Mouse (Mus musculus) CH12.LX (cell line): ENCODE measurements around the gene Zdhhc19.

ENCODE experiments used
- CTCF ChIP-seq, 2 experiments: IDR thresholded peaks in 1 of 2; conservative IDR thresholded peaks in 1 of 2; 2 replicates each; pipeline ENCODE4 v1.5.1; 2011 to 2012; ENCODE audit warnings: low read depth in 2 of 2, low read length in 2 of 2, improper control_type of control experiment in 1 of 2, inconsistent platforms in 1 of 2, mild to moderate bottlenecking in 1 of 2, moderate library complexity in 1 of 2
- IRF4 ChIP-seq: IDR thresholded peaks from 2 replicates; pipeline ENCODE4 v1.6.1; 2014; ENCODE audit warnings: low read depth, mild to moderate bottlenecking, inconsistent platforms, low read length, improper control_type of control experiment
- KAT2A ChIP-seq: IDR thresholded peaks from 2 replicates; pipeline ENCODE4 v1.6.1; 2012; ENCODE audit warnings: low read length, improper control_type of control experiment, inconsistent platforms; ENCODE audit not compliant: insufficient replicate concordance
- MAX ChIP-seq: IDR thresholded peaks from 2 replicates; pipeline ENCODE4 v1.6.1; 2011; ENCODE audit warnings: low read length, improper control_type of control experiment
- MAZ ChIP-seq: IDR thresholded peaks from 2 replicates; pipeline ENCODE4 v1.6.1; 2012; ENCODE audit warnings: low read depth, mild to moderate bottlenecking, inconsistent platforms, low read length, improper control_type of control experiment, moderate library complexity
- MXI1 ChIP-seq: IDR thresholded peaks from 2 replicates; pipeline ENCODE4 v1.6.1; 2011; ENCODE audit warnings: mild to moderate bottlenecking, low read depth, low read length, improper control_type of control experiment
- POLR2A ChIP-seq: IDR thresholded peaks from 2 replicates; pipeline ENCODE4 v1.6.1; 2011; ENCODE audit warnings: low read depth, mild to moderate bottlenecking, improper control_type of control experiment, low read length
- POLR2AphosphoS2 ChIP-seq: IDR thresholded peaks from 2 replicates; pipeline ENCODE4 v1.6.1; 2011; ENCODE audit warnings: low read depth, low read length, improper control_type of control experiment
- RCOR1 ChIP-seq: conservative IDR thresholded peaks from 2 replicates; pipeline ENCODE4 v1.6.1; 2012; ENCODE audit warnings: low read depth, mild to moderate bottlenecking, inconsistent platforms, low read length, improper control_type of control experiment
- SIN3A ChIP-seq: IDR thresholded peaks from 2 replicates; pipeline ENCODE4 v1.6.1; 2012; ENCODE audit warnings: low read length, improper control_type of control experiment, inconsistent platforms
- TCF12 ChIP-seq: IDR thresholded peaks from 2 replicates; pipeline ENCODE4 v1.6.1; 2014; ENCODE audit warnings: low read depth, mild to moderate bottlenecking, inconsistent platforms, low read length, improper control_type of control experiment
- UBTF ChIP-seq: IDR thresholded peaks from 2 replicates; pipeline ENCODE4 v1.6.1; 2012; ENCODE audit warnings: low read depth, mild to moderate bottlenecking, inconsistent platforms, low read length, improper control_type of control experiment, moderate library complexity
- ZC3H11A ChIP-seq: IDR thresholded peaks from 2 replicates; pipeline ENCODE4 v1.6.1; 2012; ENCODE audit warnings: low read depth, mild to moderate bottlenecking, inconsistent platforms, low read length, improper control_type of control experiment
- ZNF384 ChIP-seq: IDR thresholded peaks from 2 replicates; pipeline ENCODE4 v1.6.1; 2012; ENCODE audit warnings: low read depth, low read length, improper control_type of control experiment, inconsistent platforms

DNA sequence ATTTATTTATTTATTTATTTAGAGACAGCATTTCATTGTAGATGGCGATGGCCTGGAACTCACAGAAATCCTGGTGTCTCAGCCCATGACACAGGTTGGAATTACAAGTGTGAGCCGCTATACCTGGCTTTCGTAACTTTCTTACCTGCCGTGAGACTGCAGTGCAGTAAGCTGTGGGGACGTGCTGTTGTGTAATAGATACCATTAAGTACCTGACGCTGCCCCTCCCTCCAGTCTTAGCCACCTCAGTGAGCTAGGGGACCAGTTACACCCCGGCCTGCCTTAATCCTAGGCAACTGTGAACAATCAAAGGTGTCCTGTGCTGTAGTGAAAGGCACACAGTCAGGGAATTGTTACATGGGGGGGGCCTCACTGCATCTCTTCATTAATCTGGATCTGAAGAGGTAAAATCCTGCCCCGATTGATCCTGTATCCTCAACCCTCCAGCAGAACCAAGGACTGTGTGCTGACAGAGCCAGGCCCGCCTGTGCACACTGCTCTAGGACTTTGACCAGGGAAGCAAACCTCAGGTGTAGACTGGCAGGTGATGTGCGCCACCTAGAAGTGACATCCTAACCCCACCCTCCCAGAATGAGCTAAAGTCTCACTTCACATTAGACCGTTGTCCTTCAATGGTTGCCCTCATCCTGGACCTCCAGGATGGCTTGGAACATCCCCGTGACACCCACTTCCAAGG lies 21.9 kb downstream of the Zdhhc19 start:
- no peak for TF ChIP-seq CTCF (conservative IDR thresholded peaks at IDR 0.05 in 1 of 2, IDR thresholded peaks at IDR 0.05 in 1 of 2; ENCODE audit: low read depth in 2 of 2, low read length in 2 of 2)
- TF ChIP-seq MAX = no peak
- TF ChIP-seq ZC3H11A = no peak
- no peak for TF ChIP-seq UBTF
- TF ChIP-seq POLR2A = no peak
- no peak for TF ChIP-seq SIN3A
- TF ChIP-seq RCOR1 = no peak
- TF ChIP-seq MAZ = no peak
- TF ChIP-seq IRF4 = no peak
- no peak for TF ChIP-seq MXI1
- TF ChIP-seq ZNF384 = no peak
- TF ChIP-seq KAT2A = no peak
- TF ChIP-seq TCF12 = no peak
- no peak for TF ChIP-seq POLR2AphosphoS2
